Mouse (Mus musculus) forebrain, embryonic 10.5 days (tissue): ENCODE measurements around the gene Tmem198. TPM values are rescaled to one million over a fixed set of nuclear protein-coding genes. Genes with fewer than 3 reads are reported as not detected.

Source experiments
- DNase-seq: peaks from one replicate; pipeline ENCODE4 v3.0.0-alpha.2; 2017; ENCODE audit warnings: low spot score; ENCODE audit errors: extremely low spot score
- H3K27ac ChIP-seq: fragments of 300-500 bp; sonication (generic); 2 replicates; pipeline ENCODE4 v1.5.1; 2016; ENCODE audit warnings: mild to moderate bottlenecking
- H3K27me3 ChIP-seq: fragments of 300-500 bp; sonication (generic); 2 replicates; pipeline ENCODE4 v1.6.1; 2016; ENCODE audit warnings: mild to moderate bottlenecking; ENCODE audit not compliant: poor library complexity, severe bottlenecking
- H3K36me3 ChIP-seq: fragments of 300-500 bp; sonication (generic); replicated peaks from 2 replicates; pipeline ENCODE4 v1.6.1; 2016; ENCODE audit warnings: mild to moderate bottlenecking, moderate library complexity
- H3K4me1 ChIP-seq: fragments of 300-500 bp; sonication (generic); 2 replicates; pipeline ENCODE4 v1.6.1; 2016
- H3K4me3 ChIP-seq: fragments of 300-500 bp; sonication (generic); 2 replicates; pipeline ENCODE4 v1.5.1; 2016; ENCODE audit warnings: mild to moderate bottlenecking, moderate library complexity
- H3K9me3 ChIP-seq: fragments of 300-500 bp; sonication (generic); 2 replicates; pipeline ENCODE4 v1.6.1; 2016; ENCODE audit warnings: mild to moderate bottlenecking, moderate library complexity
- WGBS: fragments of 180-500 bp; shearing (Covaris S2); methylation state at CpG from one replicate; pipeline ENCODE4 v1.1.7; 2016; 5-methylcytosine and 5-hydroxymethylcytosine counted together
- polyA plus RNA-seq: library from polyadenylated mRNA; unstranded; fragments of >200 nt; fragmentation: Nextera tagmentation; extraction: Ambion mirVana; gene quantifications from 2 replicates; pipeline ENCODE4 v1.2.1, GENCODE M21; 2016

Tmem198 gene
- polyA plus RNA-seq, 1 experiment from 2014 or later = 6.1 TPM

DNA sequence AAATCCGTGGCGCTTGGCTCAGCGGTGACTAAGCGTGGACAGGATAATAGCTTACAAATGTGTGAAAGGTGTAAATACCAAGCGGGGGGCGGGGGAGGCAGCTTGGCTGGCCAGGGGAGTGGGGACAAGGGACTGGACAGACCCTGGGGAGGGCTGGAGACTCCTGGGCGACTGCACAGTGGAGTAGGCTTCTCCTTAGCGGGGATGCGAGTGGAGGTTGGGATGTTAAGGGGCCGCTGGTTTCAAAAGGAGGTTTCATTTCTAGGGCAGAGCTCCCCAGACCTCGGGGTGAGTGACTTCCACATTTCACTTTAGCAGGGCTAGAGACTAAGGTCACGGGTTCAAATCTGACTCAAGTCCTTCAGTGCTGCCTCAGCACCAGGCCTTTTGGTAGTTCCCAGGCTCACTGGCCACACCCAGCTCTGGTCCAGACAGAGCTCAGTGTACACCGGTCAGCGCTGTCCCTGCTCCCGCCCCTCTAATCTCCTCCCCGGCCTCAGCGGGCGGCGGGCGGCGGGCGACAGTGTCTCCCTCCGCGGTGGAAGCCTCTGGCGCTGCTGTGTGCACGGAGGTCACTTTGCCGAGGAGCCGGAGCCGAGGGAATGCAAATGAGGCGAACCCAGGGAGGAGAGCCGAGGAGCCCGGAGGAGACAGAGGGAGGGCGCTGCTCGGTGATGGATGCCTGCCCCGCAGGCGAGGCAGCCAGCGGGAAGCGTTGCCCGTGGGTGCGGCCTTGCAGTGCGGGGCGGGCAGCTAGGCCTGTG lies 21.1 kb upstream of the Tmem198 start:
- Histone ChIP-seq H3K27ac (peak overlapping the region; percentile 85), H3K4me3 (peak overlapping the region; percentile 50), H3K36me3 (no peaks in the 10 kb centered on the region), H3K9me3 (no peaks in the 10 kb centered on the region), H3K4me1 (peaks cover 69% of the 10 kb centered on the region), H3K27me3 (peaks cover 95% of the 10 kb centered on the region)
- peak; percentile 61 for DNase-seq
- under 1% methylated on average over 42 of the region's 42 CpGs for WGBS

- H3K4me3 ChIP-seq = peak overlapping the region; percentile 50
- H3K9me3 ChIP-seq = no peaks in the 10 kb centered on the region
- 21% methylated on average over 23 of the region's 23 CpGs for WGBS
- peaks cover 69% of the 10 kb centered on the region for H3K4me1 ChIP-seq
- peak overlapping the region; percentile 85 for H3K27ac ChIP-seq
- no peak for DNase-seq
- no peaks in the 10 kb centered on the region for H3K36me3 ChIP-seq
- peaks cover 95% of the 10 kb centered on the region for H3K27me3 ChIP-seq
Observed at GRCm38 (mm10) chr1:75458789-75459684, 20.3 kb upstream of the Tmem198 start.

DNA sequence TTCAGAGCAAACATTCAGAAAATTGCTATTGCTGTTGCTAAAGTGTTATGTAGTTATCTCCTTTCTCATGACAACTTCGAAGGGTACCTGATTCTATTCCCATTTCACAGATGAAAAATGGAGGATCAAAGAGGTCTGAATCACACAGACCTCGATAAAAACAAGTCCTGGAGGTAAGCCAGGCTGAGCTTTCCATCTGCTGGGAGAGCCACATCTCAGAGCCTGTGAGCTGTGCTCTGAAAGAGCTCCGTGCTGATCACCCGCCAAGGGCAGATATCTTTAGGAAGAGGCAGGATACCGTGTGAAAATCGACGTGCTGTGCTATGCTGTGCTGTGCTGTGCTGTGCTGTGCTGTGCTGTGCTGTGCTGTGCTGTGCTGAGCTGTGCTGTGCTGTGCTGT lies 19.0 kb upstream of the Tmem198 start:
- H3K36me3 ChIP-seq = no peaks in the 10 kb centered on the region
- DNase-seq = no peak
- H3K4me1 ChIP-seq = peaks cover 70% of the 10 kb centered on the region
- H3K4me3 ChIP-seq = no peak overlapping the region
- WGBS = 87% methylated on average over 7 of the region's 7 CpGs
- H3K9me3 ChIP-seq = no peaks in the 10 kb centered on the region
- H3K27me3 ChIP-seq = peaks cover 95% of the 10 kb centered on the region
- H3K27ac ChIP-seq = no peak overlapping the region

DNA sequence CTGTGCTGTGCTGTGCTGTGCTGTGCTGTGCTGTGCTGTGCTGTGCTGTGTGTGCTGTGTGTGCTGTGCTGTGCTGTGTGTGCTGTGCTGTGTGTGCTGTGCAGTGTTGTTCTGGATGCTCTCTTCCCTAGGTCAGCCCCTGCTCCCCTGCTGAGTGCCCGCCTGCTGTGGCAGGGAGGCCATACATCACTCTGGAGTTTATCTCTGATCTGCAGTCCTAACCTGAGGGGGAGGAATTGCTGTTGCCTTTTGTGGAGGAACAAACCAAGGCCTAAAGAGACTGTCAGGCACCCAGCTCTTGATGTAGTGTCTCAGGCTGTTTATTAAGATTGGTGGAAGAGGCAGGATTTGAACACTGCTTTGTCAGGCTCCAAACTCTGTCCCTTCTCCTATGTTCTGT lies 16.7 kb upstream of the Tmem198 start:
- Histone ChIP-seq H3K36me3 (no peaks in the 10 kb centered on the region), H3K9me3 (no peaks in the 10 kb centered on the region), H3K27ac (no peak overlapping the region), H3K4me1 (peaks cover 59% of the 10 kb centered on the region), H3K4me3 (no peak overlapping the region), H3K27me3 (peaks cover 95% of the 10 kb centered on the region)
- WGBS = 44% methylated on average over 1 of the region's 1 CpGs
- no peak for DNase-seq

DNA sequence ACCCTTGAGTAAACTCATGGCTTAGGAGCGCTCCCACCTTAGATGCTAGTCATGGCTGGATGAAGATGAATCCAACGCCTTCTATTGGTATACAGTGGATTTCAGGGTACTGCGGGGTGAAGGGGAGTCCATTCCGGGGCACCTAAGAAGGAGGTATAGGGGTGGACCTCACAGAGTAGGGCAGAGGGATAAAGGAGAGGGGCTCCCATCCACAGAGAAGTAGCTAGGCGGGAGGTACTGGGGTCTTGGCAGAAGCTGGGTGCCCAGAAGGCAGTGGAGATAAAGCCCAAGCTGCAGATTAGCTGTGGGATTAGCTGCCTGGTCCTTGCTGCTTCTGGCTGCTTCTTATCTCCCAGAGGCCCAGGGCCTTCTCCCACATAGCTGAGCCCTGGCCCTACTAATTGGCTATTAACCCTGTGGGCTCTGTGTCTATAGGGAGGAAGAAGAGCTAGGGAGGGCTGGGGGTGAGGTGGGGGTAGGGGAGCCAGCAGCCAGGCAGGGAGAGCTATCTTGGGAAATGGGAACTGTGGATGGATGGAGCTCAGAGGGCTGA lies 15.6 kb upstream of the Tmem198 start:
- 66% methylated on average over 5 of the region's 5 CpGs for WGBS
- Histone ChIP-seq H3K4me1 (peaks cover 54% of the 10 kb centered on the region), H3K27ac (peak overlapping the region; percentile 45; the same call in 1 of the 2 replicates), H3K27me3 (peaks cover 95% of the 10 kb centered on the region), H3K4me3 (no peak overlapping the region), H3K9me3 (no peaks in the 10 kb centered on the region), H3K36me3 (no peaks in the 10 kb centered on the region)
- no peak for DNase-seq

GRCm38 (mm10) chr1:75467215-75467927 lies 12.0 kb upstream of the Tmem198 start:
- peak; percentile 86 for DNase-seq
- Histone ChIP-seq H3K4me1 (peaks cover 45% of the 10 kb centered on the region), H3K27me3 (peaks cover 77% of the 10 kb centered on the region), H3K36me3 (peaks cover 4% of the 10 kb centered on the region), H3K27ac (peak overlapping the region; percentile 60; the same call in 1 of the 2 replicates), H3K4me3 (peak overlapping the region; percentile 10; the same call in 1 of the 2 replicates), H3K9me3 (no peaks in the 10 kb centered on the region)
- WGBS = 7% methylated on average over 14 of the region's 14 CpGs

DNA sequence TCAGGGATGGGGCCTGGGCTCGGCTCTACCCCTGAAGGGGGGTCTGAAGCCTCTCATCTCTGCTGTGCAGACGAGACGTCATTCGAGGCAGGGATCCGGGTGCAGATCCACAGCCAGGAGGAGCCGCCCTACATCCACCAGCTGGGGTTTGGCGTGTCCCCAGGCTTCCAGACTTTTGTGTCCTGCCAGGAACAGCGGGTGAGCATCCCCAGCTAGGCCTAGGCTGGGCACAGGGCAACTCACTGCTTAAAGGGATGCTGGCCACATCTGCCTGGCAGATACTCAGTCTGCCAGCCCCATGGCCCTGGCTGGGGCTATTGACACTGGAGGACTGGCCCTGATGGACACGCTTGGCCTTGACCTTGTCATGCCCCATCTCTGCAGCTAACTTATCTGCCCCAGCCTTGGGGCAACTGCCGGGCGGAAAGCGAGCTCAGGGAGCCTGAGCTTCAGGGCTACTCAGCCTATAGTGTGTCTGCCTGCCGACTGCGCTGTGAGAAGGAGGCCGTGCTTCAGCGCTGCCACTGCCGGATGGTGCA lies 10.0 kb upstream of the Tmem198 start:
- 80% methylated on average over 17 of the region's 17 CpGs for WGBS
- Histone ChIP-seq H3K36me3 (peaks cover 24% of the 10 kb centered on the region), H3K27ac (no peak overlapping the region)

DNA sequence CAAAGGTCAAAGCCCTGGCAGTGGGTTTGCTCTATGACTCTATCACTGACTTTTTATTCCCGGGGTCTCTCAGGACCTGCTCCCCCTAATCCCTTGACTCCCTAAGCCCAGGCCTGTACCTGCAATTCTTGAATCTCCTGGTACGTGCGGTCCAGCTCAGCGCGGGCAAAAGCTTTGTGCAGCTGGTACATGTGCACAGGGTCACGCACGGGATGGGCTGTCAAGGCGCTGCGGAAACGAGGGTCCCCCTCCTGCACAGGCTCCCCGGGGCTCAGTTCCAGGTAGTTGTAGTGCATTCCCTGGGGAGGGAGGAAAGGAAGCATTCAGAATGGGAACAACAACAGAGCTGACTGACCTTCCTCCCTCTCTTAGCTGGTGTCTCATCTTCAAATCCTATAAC lies 2.9 kb upstream of the Tmem198 start:
- peaks cover 69% of the 10 kb centered on the region for H3K27me3 ChIP-seq

More for the DNA sequence above, 10.0 kb upstream of the Tmem198 start:
- H3K27me3 ChIP-seq = peaks cover 78% of the 10 kb centered on the region
- DNase-seq = no peak
- no peaks in the 10 kb centered on the region for H3K9me3 ChIP-seq
- no peak overlapping the region for H3K4me3 ChIP-seq
- H3K4me1 ChIP-seq = peaks cover 27% of the 10 kb centered on the region

GRCm38 (mm10) chr1:75477264-75477965 lies 1.9 kb upstream of the Tmem198 start:
- DNase-seq = peak; percentile 89
- H3K4me3 ChIP-seq = peak overlapping the region; percentile 89
- H3K4me1 ChIP-seq = peaks cover 35% of the 10 kb centered on the region
- peaks cover 47% of the 10 kb centered on the region for H3K36me3 ChIP-seq
- WGBS = 12% methylated on average over 35 of the region's 35 CpGs
- H3K27ac ChIP-seq = no peak overlapping the region
- peaks cover 78% of the 10 kb centered on the region for H3K27me3 ChIP-seq
- H3K9me3 ChIP-seq = no peaks in the 10 kb centered on the region

More for the DNA sequence above, 2.9 kb upstream of the Tmem198 start:
- no peak for DNase-seq
- Histone ChIP-seq H3K4me3 (no peak overlapping the region), H3K36me3 (peaks cover 51% of the 10 kb centered on the region), H3K9me3 (no peaks in the 10 kb centered on the region), H3K27ac (no peak overlapping the region), H3K4me1 (peaks cover 35% of the 10 kb centered on the region)
- 93% methylated on average over 11 of the region's 11 CpGs for WGBS

DNA sequence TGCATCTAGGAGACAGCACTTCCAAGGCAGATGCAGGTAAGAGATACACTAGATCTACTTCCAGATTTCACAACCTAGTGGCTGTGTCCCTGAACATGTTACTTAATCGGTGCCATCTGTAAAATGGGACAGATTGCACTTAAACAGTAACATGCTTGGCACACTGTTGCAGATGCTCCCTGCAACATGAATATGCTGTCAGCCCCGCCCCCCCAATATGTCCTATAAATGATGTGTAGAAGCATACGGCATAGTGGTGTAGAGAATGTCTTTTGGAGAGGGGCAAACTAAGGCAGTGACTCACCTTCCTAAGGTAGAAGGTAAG lies 1.4 kb upstream of the Tmem198 start:
- no peaks in the 10 kb centered on the region for H3K9me3 ChIP-seq
- DNase-seq = no peak
- peaks cover 78% of the 10 kb centered on the region for H3K27me3 ChIP-seq
- peak overlapping the region; percentile 89 for H3K4me3 ChIP-seq
- H3K36me3 ChIP-seq = peaks cover 42% of the 10 kb centered on the region
- H3K4me1 ChIP-seq = peaks cover 40% of the 10 kb centered on the region
- WGBS = 59% methylated on average over 3 of the region's 3 CpGs
- H3K27ac ChIP-seq = no peak overlapping the region

DNA sequence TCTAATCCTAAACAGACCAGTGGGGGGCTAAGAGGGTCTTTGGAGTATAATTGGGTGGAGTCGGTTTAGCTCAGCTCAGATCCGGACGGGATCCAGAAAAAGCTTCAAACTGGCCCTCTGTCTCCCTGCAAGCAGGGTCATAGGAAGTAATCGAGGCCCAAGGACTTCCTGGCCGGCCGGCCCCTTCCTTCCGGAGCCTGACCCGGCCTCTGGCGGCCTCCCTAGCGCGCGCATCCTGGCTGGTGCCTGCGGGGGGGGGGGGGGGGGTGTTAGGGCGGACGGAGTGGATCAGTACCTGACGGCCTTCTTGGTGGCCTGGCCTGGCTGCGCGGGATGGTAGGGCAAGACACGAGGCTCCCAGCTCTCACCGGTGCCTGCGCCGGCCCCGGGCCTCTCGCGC lies 835 bp upstream of the Tmem198 start:
- H3K27ac ChIP-seq = peak overlapping the region; percentile 90
- peaks cover 36% of the 10 kb centered on the region for H3K36me3 ChIP-seq
- peak; percentile 55 for DNase-seq
- peak overlapping the region; percentile 89 for H3K4me3 ChIP-seq
- no peaks in the 10 kb centered on the region for H3K9me3 ChIP-seq
- WGBS = under 1% methylated on average over 24 of the region's 25 CpGs
- H3K4me1 ChIP-seq = peaks cover 40% of the 10 kb centered on the region
- H3K27me3 ChIP-seq = peaks cover 78% of the 10 kb centered on the region

GRCm38 (mm10) chr1:75479635-75479989 lies 280 bp downstream of the Tmem198 start:
- 2% methylated on average over 23 of the region's 24 CpGs for WGBS
- Histone ChIP-seq H3K9me3 (no peaks in the 10 kb centered on the region), H3K36me3 (peaks cover 25% of the 10 kb centered on the region), H3K4me1 (peaks cover 40% of the 10 kb centered on the region), H3K4me3 (peak overlapping the region; percentile 89), H3K27ac (peak overlapping the region; percentile 90), H3K27me3 (peaks cover 81% of the 10 kb centered on the region)
- DNase-seq = no peak
